Mouse (Mus musculus) adrenal gland, postnatal 10 days (tissue): ENCODE data around the gene Txnrd2. TPM values are rescaled to one million over a fixed set of nuclear protein-coding genes. Genes with fewer than 3 reads are reported as not detected.

Experiments
- DNase-seq: peaks from one replicate; pipeline ENCODE4 v3.0.0; 2021; ENCODE audit warnings: mixed read lengths
- total RNA-seq, 2 experiments: library from RNA; stranded (reverse); gene quantifications; 2 replicates each; pipeline ENCODE4 v1.2.3; 2021

Gene Txnrd2
- total RNA-seq, 2 experiments from 2014 or later: 61.5 to 62.8 TPM

DNA sequence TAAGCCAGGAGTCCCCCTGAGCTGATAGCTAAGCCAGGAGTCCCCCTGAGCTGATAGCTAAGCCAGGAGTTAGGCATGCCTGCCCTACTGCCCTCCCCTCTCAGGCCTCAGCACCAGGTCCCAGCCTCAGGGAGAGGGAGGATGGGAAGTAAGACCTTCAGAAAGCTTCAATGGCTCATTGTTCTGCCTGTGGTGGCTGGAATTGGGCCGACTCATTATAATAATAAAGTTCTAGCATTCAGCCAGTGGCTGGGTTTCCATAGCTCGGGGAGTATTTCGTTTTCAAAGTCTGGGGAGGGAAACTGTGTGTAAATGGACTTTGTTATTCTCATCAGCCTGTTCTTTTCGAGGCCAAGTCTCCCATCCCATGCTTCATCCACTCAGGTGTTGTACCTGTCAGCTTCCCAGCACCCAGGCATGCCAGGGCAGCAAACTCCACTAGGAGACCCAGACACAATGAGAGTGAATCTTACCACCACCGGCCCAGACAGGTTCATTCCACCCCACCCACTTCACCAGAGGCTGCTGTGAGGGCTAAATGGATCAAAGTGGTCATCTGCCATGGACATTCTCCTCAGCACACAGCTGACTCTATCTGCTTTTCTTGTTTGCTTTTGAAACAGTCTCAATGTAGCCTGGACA lies 58.7 kb downstream of the Txnrd2 start:
- no peak for DNase-seq

DNA sequence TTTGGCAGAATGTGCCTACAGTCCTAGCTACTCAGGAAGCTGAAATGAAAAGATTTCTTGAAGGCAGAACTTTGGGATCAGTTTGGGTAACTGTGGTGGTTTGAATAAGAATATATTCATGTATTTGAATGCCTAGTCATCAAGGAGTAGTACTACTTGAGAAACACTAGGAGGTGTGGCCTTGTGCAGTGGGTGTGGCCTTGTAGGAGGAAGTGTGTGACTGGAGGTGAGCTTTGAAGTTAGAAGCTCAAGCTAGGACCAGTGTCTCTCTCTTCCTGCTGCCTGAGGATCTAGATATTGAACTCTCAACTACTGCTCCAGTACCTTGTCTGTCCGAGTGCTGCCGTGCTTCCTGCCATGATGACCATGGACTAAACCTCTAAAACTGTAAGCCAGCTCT lies 59.9 kb downstream of the Txnrd2 start:
- DNase-seq: no peak

DNA sequence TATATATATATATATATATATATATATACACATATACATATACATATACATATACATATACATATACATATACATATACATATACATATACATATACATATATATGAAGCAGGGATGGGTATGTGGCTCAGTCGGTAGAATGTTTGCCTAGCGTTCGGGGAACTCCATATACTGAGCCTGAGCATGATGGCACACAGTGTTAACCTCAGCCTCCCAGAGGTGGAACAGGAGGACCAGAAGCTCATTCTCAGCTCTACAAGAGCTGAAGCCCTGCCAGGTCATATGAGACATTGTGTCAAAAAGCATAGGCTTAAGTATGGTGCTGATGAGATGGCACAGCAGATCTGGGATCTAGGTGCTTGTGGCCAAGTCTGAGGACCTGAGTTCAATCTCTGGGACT lies 64.1 kb downstream of the Txnrd2 start:
- DNase-seq: no peak

DNA sequence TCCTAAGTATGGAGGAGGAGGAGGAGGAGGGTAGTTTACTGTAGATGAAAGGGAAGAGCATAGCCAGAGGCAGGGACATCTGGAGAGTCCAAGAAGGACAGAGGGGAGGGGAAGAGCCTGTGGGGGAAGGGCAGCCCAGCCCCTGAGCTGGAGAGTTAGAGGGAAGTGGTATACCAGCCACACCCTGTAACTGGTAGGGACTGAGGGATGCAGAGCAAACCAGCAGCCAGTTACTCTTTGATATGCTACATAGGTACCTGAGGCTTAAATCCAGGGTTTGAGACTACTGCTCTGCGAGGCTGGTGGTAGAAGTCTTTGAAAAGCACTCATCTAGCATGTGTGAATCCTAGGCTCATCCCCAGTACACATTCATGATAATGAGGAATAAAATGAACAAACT lies 64.7 kb downstream of the Txnrd2 start:
- DNase-seq: no peak

DNA sequence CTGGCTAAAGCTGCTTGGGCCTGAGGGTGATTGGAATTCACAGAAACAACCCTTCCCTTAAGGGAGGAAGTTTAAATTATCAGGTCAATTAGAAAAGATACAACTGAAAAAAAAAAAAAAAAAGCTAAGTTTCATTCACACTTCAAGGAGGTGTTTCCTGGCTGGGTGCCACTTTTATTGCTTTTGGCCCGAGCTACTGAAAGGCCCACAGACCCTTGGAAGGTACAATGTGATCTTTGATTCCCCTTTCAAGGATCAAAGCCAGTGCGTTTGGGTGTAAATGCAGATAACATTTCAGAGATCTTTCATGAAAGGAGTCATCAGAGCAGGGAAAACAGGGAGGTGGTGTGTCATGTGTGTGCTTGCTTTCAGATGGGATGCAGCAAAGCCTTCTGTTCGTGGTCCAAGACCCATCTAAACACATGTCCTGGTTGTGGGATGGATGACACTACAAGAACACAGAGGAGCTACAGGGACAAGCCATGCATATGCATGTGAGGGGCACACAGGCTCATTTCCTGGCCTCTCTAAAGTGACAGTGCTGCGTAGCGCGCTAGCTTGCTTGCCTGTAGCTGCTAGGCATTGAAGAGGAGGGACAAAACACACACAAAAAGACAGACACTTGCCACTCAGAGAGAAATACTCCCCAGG lies 71.8 kb downstream of the Txnrd2 start:
- no peak for DNase-seq

DNA sequence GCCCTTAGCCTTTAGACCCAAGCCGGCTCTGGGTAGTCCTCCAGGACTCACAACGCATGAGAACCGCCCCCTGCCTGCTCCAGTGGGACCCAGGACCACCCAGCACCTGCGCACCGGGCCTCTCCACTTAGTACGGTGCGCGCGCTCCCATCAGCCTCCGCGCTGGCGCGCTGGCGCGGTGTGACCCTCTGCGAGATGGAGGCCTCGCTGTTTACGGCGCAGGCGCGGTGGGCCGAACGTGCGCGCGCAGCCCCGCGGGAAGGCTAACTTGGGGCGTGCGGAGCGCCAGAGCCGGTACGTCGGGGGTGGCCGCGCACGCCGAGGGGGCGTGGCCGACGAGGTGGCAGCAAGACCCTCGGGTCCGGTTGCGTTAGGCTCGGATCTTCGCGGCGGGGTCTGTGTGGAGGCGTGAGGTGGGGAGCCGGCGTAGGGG lies 72.4 kb downstream of the Txnrd2 start, which contains the start of the genes Gnb1l and Rtl10:
Gnb1l (plus strand) TSS at position 156 of the 433 bp plus-strand sequence.
Rtl10 (plus strand) TSS at position 344 of the 433 bp plus-strand sequence.
- peak; percentile 98 for DNase-seq

DNA sequence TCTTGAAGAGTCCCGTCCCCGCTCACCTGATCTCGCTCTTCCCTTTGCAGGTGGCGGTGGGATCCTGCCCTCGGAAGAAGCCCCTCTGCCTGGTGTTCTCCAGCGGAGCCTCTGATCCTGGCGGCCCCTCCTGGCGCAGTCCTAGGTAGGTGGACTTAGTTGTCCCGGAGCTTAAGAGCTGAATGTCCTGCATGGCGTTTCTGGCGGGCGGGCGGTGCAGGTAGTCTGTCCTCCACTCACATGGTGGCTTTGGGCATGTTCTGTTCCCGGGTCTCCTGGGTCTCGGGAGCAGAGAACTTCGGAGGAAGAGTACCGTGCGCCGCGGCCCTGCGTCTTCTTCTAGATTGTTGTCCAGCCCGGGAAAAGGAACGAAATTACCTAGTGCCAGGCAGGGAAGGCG lies 72.8 kb downstream of the Txnrd2 start:
- peak; percentile 44 for DNase-seq

DNA sequence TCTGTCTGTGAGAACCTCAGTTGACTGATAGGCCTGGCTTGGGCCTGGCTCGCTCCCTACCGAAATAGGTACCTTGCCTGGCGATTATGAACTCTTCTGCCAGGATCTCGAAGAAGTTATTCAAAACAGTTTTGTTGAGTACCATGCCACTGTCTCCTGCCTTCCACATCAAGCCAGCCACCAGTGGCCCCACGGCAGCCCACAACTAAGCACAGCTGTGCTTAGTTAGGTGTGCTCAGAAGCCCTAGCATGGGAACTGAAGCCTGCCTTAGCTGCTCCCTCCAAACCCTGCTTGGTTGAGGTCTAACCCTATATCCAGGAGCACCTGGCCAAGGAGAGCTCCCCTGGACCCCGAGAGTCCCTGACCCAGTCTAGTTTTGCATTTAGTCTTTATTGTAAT lies 75.3 kb downstream of the Txnrd2 start:
- DNase-seq: no peak

DNA sequence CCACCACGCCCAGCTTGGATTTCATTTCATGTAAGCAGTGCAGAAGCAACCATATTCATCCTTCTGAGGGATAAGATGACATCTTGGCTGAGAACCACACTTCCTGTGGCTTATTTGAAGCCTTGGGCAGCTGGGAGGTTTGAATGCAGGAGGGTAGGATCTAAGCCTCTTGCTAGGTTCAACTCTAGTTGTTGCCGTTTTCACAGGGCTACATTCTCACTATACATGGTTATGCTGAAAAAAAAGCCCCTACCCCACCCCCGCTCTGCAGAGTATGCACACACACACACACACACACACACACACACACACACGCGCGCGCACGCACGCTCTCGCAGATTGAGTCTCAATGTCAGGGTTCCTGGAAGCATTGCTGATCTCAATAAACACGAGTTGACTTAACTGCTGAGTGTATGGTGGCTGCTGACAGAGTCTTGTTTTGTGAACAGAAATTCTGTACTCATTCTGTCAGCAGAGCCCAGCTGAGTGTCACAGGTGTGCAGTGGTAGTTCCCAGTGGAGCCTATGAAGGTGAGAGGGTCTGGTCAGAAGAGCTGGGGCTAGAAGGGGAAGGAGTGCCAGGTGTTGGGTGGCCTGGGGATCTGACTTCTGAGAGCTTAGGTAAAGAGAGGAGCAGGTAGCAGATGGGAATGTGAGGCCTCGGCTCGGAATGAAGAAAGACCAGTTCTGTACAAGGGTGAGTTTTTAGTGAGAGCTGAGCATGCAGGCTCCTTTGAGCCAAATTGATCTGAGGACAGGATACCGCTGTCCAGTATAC lies 77.6 kb downstream of the Txnrd2 start:
- DNase-seq: no peak

DNA sequence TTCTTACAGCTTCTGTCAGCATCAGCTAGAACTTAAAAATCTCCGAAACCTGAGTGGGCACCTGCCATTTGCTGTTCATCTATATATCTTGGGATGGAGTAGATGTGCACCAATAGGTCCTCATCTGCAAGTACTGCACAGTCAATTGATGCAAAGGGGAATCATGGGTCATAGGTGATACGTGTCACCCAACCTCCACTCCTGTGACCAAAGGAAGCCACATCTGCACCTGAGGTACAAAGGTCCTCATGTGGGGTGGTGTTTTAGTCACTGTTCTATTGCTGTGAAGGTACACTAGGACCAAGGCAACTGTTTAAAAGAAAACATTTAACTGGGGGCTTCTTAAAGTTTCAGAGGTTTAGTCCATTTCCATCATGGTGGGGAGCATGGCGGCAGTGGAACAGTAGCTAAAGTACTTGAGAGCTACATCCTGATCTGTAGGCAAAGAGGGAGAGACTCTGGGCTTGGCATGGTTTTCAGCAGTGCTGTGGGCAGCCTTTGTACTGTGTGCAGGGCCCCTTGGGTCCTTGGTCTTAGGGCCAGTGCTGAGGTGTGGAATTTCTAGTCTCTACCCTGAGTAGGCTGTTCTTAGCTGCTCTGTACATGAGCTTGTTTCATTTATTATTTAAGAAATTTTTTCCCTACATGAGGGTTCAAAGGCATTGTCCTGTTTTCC lies 80.5 kb downstream of the Txnrd2 start:
- no peak for DNase-seq

DNA sequence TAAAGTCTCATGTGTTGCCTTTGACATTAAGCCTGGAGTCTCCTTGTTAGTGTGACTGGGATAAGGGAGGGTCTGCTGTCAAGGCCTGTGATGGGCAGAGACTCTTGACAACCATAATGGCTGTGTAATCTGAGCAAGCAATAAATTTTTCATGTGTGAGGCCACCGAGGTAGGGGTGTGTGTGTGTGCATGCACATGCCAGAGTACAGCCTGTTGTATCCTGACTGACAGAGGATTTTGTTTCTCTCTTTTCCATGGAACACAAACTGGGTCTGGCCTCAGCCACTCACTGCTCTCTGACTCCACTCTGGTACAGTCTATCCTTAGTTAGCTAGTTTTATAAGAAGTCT lies 81.0 kb downstream of the Txnrd2 start:
- no peak for DNase-seq

DNA sequence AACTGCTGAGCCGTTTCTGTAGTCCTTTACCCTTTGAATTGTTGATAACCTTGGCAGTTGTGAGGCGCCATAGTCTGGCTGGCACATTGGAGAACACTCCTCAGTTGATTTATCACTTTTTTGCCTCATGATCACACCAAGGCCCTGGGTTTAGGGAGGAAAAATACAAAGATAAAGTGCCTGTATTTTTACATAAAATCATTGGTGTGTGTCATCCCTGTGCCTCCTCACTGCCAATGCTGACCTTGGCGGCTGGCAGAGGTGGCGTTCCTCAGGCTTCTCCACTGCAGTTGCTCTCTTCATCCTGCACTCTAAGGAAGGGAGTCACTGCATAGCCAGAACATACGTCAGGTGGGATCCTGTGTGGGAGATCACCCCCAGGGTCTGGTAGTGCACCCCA lies 85.6 kb downstream of the Txnrd2 start:
- DNase-seq: peak; percentile 51

DNA sequence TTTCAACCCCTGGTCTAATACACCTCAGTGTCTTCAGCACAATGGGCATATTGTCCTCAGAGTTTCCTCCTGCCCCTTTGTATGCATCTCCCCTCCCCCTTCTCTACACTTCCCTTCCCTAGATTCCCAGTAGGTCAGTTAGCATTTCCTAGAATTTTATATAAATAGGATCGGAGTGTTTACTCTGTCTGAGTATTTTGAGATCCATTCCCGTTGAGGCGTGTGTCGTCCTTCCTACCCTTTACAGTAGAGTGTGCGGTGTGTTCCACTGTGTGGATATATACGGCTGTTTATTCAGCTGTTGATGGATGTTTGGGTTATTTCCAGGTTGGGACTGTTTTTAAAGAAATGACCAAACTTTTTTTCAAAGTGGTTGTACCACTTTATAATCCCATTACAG lies 87.3 kb downstream of the Txnrd2 start:
- DNase-seq: no peak

DNA sequence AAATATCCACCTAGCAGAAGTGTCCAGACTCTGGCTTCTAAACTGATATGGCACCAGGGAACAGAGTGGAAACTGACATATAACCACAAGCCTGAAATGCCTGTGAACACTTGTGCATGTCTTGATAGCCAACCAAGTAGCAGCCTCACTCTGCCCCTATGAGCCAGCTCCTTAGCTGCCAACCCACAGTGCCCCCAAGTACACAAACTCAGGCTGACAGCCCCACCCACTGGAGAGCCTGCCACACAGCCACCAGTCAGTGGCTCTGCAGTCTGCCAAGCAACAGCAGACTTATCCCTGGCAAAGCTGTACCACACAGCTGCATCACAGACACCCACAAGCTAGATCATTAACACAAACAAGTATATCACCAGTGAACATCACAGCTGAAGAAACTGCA lies 91.9 kb downstream of the Txnrd2 start:
- DNase-seq: peak; percentile 33

DNA sequence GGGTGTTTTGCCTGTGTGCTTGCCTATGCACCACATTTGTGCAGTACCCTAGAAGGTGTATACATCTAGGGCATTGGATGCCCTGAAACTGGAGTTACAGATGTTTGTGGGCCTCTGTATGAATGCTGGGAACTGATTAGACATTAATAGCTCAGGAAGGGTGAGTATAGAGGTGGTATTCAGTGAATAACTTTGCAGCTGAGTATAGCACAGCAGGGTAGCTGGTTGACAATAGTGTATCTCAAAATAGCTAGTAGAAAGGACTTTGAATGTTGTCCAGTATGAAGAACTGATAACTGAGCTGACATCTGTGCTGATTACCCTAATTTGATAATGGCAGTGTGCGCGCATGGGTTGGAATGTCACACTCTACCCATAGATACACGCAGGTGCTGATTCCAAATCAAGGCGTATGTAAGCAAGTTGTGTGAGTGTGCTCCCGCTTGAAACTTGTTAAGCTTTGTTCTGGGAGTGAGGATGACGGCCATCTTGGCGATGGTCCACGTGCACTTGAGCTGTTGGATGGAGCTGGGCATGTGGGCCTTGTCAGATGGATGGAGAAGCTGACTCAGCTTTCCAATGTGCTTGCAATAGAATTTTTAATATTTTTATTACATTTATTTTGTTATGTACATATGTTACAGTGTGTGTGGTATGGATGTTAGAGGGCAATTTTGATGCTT lies 97.5 kb downstream of the Txnrd2 start:
- no peak for DNase-seq

DNA sequence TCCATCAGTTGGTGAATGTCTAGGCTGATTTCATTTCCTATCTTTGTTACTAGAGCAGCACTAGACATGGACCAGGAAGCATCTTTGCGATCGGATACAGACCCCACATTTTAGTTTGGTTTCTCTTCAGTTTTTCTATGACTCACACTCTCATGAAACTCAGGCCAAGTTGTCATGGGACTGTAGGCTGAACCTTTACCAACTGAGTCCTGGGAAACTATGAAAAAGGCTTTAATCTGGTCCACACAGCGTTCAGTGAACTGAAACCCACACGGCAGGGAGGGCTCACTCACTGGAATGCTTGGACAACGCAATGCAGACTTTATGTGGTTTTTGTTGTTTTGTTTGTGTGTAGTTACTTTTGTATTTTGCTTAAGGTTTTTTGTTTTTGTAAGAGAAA lies 102.5 kb downstream of the Txnrd2 start:
- no peak for DNase-seq

Other genes with a start within 250 kb of the Txnrd2 start
- not detected for gene Ccdc188, start 208.5 kb upstream of the Txnrd2 start, total RNA-seq
- 10 to 100 TPM; 18.9 to 20.5 TPM for gene Zdhhc8, start 191.2 kb upstream of the Txnrd2 start, total RNA-seq
- gene Trmt2a, start 177.7 kb upstream of the Txnrd2 start, total RNA-seq: 10 to 100 TPM; 34.2 to 46.7 TPM
- gene Ranbp1, start 177.7 kb upstream of the Txnrd2 start, total RNA-seq: 100 to 1,000 TPM; 123 to 127 TPM
- gene Gm49776, start 168.1 kb upstream of the Txnrd2 start, total RNA-seq: not detected
- 10 to 100 TPM; 26.8 to 41.9 TPM for gene Dgcr8, start 137.1 kb upstream of the Txnrd2 start, total RNA-seq
- gene Tango2, start 78.3 kb upstream of the Txnrd2 start, total RNA-seq: 10 to 100 TPM; 32.8 to 37.0 TPM
- 10 to 100 TPM; 29.4 to 39.2 TPM for gene Arvcf, start 78.2 kb upstream of the Txnrd2 start, total RNA-seq
- gene Comt, start 468 bp downstream of the Txnrd2 start, total RNA-seq: 100 to 1,000 TPM; 131 to 148 TPM
- 1 to 10 TPM; 6.3 to 7.7 TPM for gene Gnb1l, start 72.3 kb downstream of the Txnrd2 start, total RNA-seq
- gene Rtl10, start 72.5 kb downstream of the Txnrd2 start, total RNA-seq: 1 to 10 TPM; 4.0 to 7.1 TPM
- 1 to 10 TPM; 1.2 to 9.1 TPM for gene Tbx1, start 164.3 kb downstream of the Txnrd2 start, total RNA-seq
- 1 to 10 TPM; 1.1 to 1.4 TPM for gene Gp1bb, start 196.0 kb downstream of the Txnrd2 start, total RNA-seq
- 1 to 10 TPM; 2.5 to 4.8 TPM for gene Gm49601, start 200.0 kb downstream of the Txnrd2 start, total RNA-seq
- 10 to 100 TPM; 14.2 to 24.3 TPM for gene Sept5, start 203.6 kb downstream of the Txnrd2 start, total RNA-seq